Mouse (Mus musculus): ENCODE measurements at regions not wholly inside any gene's neighbourhood (a gene's known extent, or its start where the extent isn't known, plus 50 kb on each side); places are given as distances from the start of the nearest gene placed in this dataset.
A peak's percentile ranks its signal among the peaks of the same experiment; 100 is the strongest.
"Not testable (repeated sequence)": the region's sequence is repeated elsewhere in the genome, so short reads cannot be mapped to it uniquely, and the experiment has no call there.

DNA sequence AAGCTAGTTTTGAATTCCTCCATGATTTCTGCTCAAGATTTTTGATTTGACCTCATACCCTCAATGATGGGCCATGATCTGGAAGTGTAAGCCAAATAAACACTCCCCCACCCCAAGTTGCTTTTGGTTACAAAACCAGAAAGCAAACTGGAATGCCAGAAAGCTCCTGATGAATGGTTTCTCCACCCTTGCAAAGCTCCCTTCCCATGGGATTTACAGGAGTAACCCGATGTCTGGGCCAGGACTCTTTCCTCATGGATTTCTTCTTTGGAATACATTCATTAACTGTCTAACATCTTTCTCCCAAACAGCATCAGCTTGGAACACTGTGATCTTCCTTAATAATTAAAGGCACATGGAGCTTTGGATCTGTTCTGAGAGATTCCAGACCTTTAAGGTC is 227.3 kb upstream of the Sdr16c6 start:
- Histone ChIP-seq H3K4me3 (ENCODE audit: insufficient read depth, low read length) (no peak overlapping the region), H3K27ac (ENCODE audit: insufficient read depth, low read length) (no peak overlapping the region), H3K4me1 (ENCODE audit: control insufficient read depth, insufficient read depth, low read length) (no peaks in the 10 kb centered on the region)
- TF ChIP-seq POLR2A (IDR thresholded peaks at IDR 0.05; ENCODE audit: low read depth, low read length) (no peak), CTCF (IDR thresholded peaks at IDR 0.05; ENCODE audit: borderline replicate concordance, insufficient read depth, low read length) (no peak)

DNA sequence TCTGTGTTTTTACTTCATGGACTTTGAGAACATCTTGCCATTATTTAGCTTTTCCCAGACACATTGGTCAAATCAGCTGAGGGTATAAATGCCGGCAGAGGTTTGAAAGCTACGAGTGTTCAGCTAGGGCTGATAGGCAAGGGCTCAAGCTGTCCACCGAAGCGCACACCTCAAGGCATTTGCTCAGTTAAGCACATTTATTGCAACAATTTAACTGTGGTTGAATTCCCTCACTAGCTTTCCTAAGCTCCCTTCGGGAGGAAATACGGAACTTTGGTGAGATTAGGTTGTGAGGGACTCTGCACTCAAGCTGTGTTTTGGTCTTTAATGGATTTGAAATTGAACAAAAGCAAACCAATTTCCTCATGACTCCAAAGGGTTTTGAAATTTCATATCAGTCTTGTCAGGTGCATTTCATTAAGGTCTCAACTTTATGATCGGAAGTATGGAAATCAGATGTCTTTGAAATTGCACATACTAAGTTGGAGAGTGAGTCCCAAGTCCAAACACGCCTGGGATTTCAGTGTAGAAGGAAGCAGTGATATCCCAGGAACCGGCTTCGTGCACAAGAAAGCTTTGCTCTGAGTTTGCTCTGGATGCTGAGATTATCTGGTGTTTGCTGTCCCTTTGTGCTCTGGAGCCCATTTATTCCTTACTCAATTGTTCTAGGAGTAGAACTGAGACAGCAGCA is 223.0 kb upstream of the Sdr16c6 start:
- no peak for TF ChIP-seq POLR2A (IDR thresholded peaks at IDR 0.05; ENCODE audit: low read depth, low read length)
- TF ChIP-seq CTCF (IDR thresholded peaks at IDR 0.05; ENCODE audit: borderline replicate concordance, insufficient read depth, low read length) = no peak
- no peak overlapping the region for H3K27ac ChIP-seq (ENCODE audit: insufficient read depth, low read length)

DNA sequence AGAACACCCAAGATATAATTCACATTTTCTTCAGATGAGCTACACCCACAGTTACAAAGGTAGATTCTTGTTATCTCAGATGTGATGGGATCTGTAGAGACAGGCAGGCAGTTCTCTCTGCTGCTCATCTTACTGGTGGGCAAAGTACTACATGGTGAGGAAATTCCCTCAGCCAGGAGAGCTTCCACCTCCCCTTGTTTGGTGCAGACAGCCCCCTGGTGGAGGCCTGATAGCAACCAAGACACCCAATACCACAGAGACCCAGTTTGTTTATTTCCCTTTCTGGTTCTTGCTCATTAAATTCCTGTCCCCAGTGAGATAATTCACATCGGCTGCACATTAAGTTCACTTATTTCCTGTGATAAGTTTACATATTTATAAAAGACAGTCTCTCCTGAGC is 222.3 kb upstream of the Sdr16c6 start:
- Histone ChIP-seq H3K4me3 (ENCODE audit: insufficient read depth, low read length) (no peak overlapping the region), H3K4me1 (ENCODE audit: control insufficient read depth, insufficient read depth, low read length) (no peaks in the 10 kb centered on the region), H3K27ac (ENCODE audit: insufficient read depth, low read length) (no peak overlapping the region)
- peak; percentile 35; the same call in 1 of the 2 replicates for TF ChIP-seq CTCF (IDR thresholded peaks at IDR 0.05; ENCODE audit: borderline replicate concordance, insufficient read depth, low read length)
- no peak for TF ChIP-seq POLR2A (IDR thresholded peaks at IDR 0.05; ENCODE audit: low read depth, low read length)

More for the DNA sequence above, 223.0 kb upstream of the Sdr16c6 start:
- Histone ChIP-seq H3K4me1 (ENCODE audit: control insufficient read depth, insufficient read depth, low read length) (no peaks in the 10 kb centered on the region), H3K4me3 (ENCODE audit: insufficient read depth, low read length) (no peak overlapping the region)

DNA sequence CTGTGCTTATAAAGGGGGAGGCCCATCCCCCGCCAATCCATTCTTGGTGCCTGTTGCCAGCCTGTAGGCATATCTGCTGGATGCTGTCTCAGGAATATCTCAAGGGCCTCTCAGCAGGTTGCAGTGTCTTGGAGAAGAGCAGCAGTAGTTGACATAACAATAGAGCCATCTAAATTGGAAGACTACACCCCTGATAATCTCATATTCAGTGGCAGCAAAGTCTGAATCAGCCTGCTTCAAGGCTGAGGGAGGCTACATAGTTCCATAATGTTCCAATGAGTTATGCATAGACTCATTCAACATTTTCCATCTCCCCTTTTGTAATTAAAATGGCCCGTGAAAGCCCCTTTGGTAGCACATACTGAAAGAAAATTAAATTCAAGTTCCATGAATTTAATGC is 172.3 kb upstream of the Sdr16c6 start:
- TF ChIP-seq CTCF (IDR thresholded peaks at IDR 0.05; ENCODE audit: borderline replicate concordance, insufficient read depth, low read length) (no peak), POLR2A (IDR thresholded peaks at IDR 0.05; ENCODE audit: low read depth, low read length) (no peak)
- Histone ChIP-seq H3K27ac (ENCODE audit: insufficient read depth, low read length) (no peak overlapping the region), H3K4me3 (ENCODE audit: insufficient read depth, low read length) (no peak overlapping the region), H3K4me1 (ENCODE audit: control insufficient read depth, insufficient read depth, low read length) (no peaks in the 10 kb centered on the region)

DNA sequence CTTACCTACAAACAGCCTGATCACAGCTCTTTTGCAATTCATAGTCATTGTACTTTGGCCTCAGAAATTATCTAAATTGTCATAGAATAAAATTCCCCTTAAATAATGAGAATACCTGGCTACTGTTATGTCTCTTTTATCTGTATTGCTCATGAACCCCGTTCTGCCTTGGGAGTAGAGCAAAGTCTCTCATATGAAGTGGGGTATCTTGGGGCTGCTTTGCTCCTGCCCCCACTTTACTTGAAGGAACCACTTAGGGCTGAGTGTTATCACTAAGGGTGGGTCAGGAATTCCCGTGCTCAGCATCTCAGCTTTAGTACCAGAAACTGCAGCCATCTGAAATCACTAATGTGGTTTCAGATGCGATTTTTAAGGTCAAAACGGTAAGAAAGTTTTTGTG is 170.3 kb upstream of the Sdr16c6 start:
- Histone ChIP-seq H3K4me3 (ENCODE audit: insufficient read depth, low read length) (no peak overlapping the region), H3K4me1 (ENCODE audit: control insufficient read depth, insufficient read depth, low read length) (no peaks in the 10 kb centered on the region), H3K27ac (ENCODE audit: insufficient read depth, low read length) (no peak overlapping the region)
- no peak for TF ChIP-seq POLR2A (IDR thresholded peaks at IDR 0.05; ENCODE audit: low read depth, low read length)
- no peak for TF ChIP-seq CTCF (IDR thresholded peaks at IDR 0.05; ENCODE audit: borderline replicate concordance, insufficient read depth, low read length)

DNA sequence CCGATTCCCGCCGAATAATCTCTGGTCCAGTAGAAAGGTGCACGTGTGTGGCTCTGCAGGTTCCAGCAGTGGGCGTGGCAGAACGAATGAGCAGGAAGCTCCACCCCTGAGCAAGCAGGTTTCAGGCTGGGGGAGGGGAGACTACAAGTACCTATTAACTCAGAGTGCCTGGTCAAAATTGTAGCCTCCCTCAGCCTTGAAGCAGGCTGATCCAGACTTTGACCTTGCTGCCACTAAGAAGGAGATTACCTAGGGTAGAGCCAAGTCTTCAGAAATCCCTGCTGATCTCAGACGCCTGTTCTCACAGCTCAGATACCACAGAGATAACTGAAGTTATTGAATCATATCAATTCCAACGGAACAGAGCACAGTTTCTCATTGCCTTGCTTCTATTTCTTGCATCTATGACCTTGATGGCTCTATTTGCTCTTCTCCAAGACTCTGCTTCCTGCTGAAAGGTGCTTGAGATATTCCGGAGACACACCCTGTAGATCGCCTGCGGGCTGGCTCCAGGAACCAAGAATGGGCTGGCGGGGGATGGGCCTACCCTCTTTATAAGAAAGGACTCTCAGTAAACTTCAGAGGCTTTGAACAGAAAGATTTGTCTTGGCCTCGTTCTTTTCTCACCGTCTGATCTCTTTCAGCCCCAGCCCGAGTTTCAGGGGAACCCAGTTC is 165.1 kb upstream of the Sdr16c6 start:
- H3K27ac ChIP-seq (ENCODE audit: insufficient read depth, low read length); H3K4me3 ChIP-seq (ENCODE audit: insufficient read depth, low read length); H3K4me1 ChIP-seq (ENCODE audit: control insufficient read depth, insufficient read depth, low read length): not testable (repeated sequence)

DNA sequence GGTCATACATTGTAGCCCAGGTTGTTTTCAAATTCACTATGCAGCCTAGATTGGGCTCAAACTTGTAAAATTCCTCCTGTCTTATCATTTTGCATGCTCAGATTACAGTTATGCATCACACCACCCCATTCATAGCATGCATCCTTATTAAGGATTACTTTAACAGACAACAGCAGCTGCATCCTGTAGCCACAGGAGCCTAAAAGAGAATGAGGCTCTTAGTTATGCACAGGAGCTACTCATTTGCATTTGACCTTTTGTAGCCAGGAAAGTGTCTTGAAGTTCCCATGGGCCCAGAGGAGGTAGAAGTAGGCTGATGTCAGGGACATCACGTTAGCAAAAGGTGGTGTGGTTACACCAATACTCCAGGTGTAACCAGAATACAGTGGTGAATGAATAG is 148.9 kb upstream of the Sdr16c6 start:
- no peaks in the 10 kb centered on the region for H3K4me1 ChIP-seq (ENCODE audit: control insufficient read depth, insufficient read depth, low read length)
- no peak overlapping the region for H3K27ac ChIP-seq (ENCODE audit: insufficient read depth, low read length)
- TF ChIP-seq POLR2A (IDR thresholded peaks at IDR 0.05; ENCODE audit: low read depth, low read length) (no peak), CTCF (IDR thresholded peaks at IDR 0.05; ENCODE audit: borderline replicate concordance, insufficient read depth, low read length) (no peak)
- no peak overlapping the region for H3K4me3 ChIP-seq (ENCODE audit: insufficient read depth, low read length)

DNA sequence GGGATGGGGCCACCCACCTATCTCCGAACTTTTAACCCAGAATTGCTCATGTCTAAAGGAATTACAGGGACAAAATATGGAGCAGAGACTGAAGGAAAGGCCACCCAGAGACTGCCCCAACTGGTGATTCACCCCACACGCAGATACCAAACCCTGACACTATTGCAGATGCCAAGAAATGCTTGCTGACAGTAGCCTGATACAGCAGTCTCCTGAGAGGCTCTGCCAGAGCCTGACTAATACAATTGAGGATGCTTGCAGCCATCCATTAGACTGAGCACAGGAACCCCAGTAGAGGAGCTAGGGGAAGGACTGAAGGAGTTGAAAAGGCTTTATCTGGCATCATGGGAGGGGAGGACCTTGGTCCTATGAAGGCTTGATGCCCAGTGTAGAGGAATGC is 142.4 kb upstream of the Sdr16c6 start:
- Histone ChIP-seq H3K27ac (ENCODE audit: insufficient read depth, low read length) (no peak overlapping the region), H3K4me3 (ENCODE audit: insufficient read depth, low read length) (no peak overlapping the region), H3K4me1 (ENCODE audit: control insufficient read depth, insufficient read depth, low read length) (no peaks in the 10 kb centered on the region; the same call in 1 of the 2 replicates)
- TF ChIP-seq POLR2A (IDR thresholded peaks at IDR 0.05; ENCODE audit: low read depth, low read length) (no peak), CTCF (IDR thresholded peaks at IDR 0.05; ENCODE audit: borderline replicate concordance, insufficient read depth, low read length) (no peak)

DNA sequence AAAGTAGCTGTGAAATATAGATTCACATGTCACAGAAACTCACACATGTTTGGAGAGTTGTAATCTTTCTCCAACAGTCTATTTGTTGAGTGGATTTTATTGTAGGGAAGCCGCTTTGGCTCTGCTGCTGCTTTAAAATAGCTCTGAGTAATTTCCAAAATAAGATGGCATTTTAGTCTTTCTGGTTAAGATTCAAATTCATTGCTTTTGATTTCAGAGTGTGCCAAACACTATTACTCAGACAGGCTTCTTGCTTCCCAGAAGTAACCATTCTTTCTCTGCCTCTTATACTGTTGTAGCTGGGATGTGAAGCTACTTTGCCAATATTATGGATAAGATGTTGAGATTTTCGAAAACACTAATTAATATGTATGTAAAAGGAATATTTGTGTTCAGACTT is 134.6 kb upstream of the Sdr16c6 start:
- Histone ChIP-seq H3K4me1 (ENCODE audit: control insufficient read depth, insufficient read depth, low read length) (no peaks in the 10 kb centered on the region), H3K4me3 (ENCODE audit: insufficient read depth, low read length) (no peak overlapping the region), H3K27ac (ENCODE audit: insufficient read depth, low read length) (no peak overlapping the region)
- TF ChIP-seq CTCF (IDR thresholded peaks at IDR 0.05; ENCODE audit: borderline replicate concordance, insufficient read depth, low read length) = no peak
- TF ChIP-seq POLR2A (IDR thresholded peaks at IDR 0.05; ENCODE audit: low read depth, low read length) = no peak

DNA sequence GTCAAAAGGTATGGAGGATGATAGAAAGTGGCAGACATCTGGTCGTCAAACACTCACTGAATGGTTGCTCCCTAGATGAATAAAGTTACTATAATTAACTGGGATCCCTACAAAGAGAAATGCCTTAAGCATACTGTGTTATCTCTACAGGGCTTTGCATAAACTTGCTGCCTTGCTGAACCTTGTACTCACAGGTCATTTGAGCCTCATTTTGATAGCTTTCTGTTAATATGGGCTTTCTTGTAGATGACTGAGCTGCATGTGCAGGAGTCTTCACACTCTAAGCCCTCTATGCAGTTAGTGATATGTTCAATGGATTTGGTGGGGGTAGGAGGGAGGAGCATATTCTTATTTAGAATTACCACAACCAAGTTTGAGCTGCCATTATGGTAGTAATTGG is 127.8 kb upstream of the Sdr16c6 start:
- Histone ChIP-seq H3K4me3 (ENCODE audit: insufficient read depth, low read length) (no peak overlapping the region), H3K27ac (ENCODE audit: insufficient read depth, low read length) (no peak overlapping the region), H3K4me1 (ENCODE audit: control insufficient read depth, insufficient read depth, low read length) (no peaks in the 10 kb centered on the region)
- TF ChIP-seq POLR2A (IDR thresholded peaks at IDR 0.05; ENCODE audit: low read depth, low read length) = no peak
- TF ChIP-seq CTCF (IDR thresholded peaks at IDR 0.05; ENCODE audit: borderline replicate concordance, insufficient read depth, low read length) = no peak

Data from embryonic fibroblast, embryonic 13.5 days (primary cell).